Mouse (Mus musculus) T-cell, adult 66 days (primary cell): ENCODE measurements around the gene Ssbp1. TPM values are rescaled to one million over a fixed set of nuclear protein-coding genes. Genes with fewer than 3 reads are reported as not detected.

ENCODE experiments used
- total RNA-seq, 2 experiments: library from RNA; stranded (reverse); gene quantifications; 3 replicates in 1 of 2; 4 replicates in 1 of 2; pipeline ENCODE4 v1.2.4; 2023

Ssbp1 gene
- 10 to 100 TPM; 63.7 to 65.6 TPM for total RNA-seq

DNA sequence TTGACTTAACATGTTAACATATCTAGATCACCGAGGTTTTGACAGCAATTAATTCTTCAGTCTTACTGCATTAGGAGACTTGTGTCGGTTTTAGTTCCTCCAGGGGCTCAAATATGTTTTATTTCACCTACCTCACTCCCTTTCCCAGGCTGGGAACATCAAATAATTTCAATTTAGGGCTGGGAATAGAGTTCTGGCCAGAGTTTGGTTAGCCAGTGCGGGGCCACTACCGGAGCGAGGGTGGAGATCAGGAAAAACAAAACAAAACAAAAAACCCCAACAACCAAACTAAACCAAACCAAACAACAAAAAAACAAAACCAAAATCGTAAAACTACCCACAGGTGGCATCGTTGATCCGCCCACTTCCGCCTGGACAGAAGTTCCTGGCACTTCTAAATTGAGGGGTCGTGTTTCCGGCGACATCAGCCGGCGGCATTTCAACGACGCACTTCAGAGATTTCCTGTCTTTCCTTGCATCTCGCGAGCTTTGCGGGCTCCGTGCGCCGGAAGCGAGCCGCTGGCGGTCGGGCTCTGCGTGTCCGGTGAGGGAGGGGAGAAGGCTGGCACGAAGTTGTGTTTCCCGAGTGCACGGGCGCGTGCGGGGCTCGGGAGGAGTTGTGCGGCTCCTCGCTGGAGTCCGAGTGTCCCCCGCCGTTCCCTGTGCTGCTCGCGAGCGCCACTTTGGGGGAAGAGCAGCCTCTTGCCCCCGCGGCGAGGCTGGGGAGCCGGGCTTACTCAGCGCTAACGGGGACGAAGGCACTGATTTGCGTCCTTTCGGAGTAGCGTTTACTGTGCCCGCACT is at the start of gene Ssbp1:
TSS of gene Ssbp1 (plus strand) at position 437 of the 804 bp plus-strand sequence.

DNA sequence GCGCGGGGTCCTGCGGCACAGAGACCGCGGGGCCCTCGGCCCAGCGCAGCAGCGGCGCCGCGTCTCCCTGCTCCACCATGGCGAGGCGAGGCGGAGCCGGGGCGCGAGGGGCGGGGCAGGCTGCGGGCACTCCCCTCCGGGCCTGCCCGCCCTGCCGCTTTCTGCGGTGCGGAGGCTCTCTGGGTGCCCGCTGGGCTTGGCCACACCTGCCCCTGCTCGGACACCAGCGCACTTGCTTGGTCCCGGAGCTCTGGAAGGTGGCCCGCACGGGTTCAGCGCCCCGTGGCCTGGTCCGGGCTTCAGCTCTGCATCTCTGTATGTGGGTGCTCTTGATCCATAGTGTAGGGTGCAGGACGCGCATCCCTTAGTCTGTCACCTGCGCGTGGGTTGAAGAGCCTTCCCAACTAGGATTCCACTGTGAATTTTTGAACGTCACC is 35.1 kb upstream of the Ssbp1 start, which contains the start of gene E330009J07Rik:
TSS of gene E330009J07Rik (minus strand) at position 89 of the 437 bp plus-strand sequence.

DNA sequence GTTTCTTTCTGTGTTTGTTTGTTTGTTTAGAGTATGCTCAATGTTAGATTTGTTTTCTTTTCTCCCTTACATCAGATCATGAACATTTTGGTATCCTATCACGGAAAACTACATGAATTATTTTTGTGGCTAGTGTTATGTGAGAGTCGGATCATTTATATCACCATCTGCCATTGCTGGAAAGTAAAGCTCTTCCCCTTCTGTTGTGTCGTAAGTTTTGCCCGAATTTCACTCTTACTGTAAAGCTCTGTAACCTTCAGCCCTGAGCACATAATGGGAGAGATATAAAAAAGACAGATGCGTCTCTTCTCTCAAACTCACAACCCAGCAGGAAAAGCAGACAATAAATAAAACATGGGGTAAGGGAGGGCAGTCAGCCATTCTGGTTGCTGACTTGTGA is 32.2 kb upstream of the Ssbp1 start, which contains the start of gene Wee2:
TSS of gene Wee2 (plus strand) at position 153 of the 400 bp plus-strand sequence.

DNA sequence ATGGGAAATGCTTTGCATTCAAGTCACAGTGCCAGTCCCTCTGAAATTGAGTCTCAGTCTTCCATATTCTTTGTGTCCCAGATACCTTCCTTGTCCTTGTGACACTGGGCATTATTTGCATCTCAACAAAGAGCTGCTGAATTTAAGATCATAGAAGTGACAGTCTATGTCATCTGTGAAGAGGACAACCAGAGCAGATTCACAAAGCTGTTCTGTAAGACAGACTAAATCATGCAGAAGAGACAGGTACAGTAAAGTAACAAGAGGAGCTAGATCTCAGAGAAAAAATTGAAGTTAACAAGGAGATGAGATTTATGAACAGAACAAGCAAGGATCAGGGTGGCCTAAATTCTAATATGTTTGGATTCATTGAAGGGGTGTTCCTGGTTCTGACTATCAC is 19.8 kb downstream of the Ssbp1 start, which contains the start of gene Tas2r137:
TSS of gene Tas2r137 (plus strand) at position 301 of the 400 bp plus-strand sequence.

DNA sequence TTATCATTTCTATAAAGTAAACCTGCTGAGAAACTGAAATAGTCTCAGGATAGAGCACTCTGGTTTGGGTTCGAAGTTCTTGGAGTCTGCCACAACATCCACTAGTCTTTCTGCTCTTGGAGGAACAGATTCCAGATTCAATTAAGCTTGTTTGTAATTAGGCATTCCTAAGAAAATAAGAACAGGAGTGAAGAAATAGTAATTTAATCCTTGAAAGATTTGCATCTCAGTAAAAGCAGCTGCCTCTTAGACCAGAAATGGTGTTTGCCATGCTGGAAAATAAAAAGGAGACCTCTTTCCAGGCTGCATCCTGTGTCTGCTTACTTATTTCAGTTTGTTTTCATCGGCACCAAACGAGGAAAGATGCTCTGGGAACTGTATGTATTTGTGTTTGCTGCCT is 22.1 kb downstream of the Ssbp1 start, which contains the start of gene Tas2r108:
TSS of gene Tas2r108 (plus strand) at position 301 of the 400 bp plus-strand sequence.

DNA sequence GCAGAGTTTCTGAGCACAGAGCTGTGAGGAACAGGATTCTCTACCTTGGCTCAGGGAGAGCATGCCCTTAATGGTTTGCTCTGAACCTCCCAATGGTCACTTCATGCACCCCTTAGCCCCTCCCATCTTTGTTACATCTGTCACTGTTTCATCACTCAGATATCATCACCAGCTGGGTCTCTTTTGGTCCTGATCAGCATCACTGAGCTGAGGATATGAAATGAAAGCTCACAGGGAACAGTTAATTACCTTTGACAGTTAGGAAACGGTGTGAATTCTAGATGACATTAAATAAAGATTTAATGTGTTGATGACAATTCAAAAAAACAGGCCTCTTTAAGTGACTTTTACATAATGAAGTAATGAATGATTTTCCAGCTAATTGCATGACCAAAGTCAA is 48.3 kb downstream of the Ssbp1 start, which contains the start of gene Prss37:
TSS of gene Prss37 (minus strand) at position 101 of the 400 bp plus-strand sequence.

Other genes with a start within 250 kb of the Ssbp1 start
- 10 to 100 TPM; 50.2 to 50.8 TPM for gene Agk, start 146.2 kb upstream of the Ssbp1 start, total RNA-seq
- gene E330009J07Rik, start 35.2 kb upstream of the Ssbp1 start, total RNA-seq: 10 to 100 TPM; 20.5 to 21.9 TPM
- not detected for gene Wee2, start 32.3 kb upstream of the Ssbp1 start, total RNA-seq
- under 1 TPM in 1 of 2 experiments, not detected in 1; 0.53 TPM for gene Tas2r137, start 19.9 kb downstream of the Ssbp1 start, total RNA-seq
- gene Tas2r108, start 22.2 kb downstream of the Ssbp1 start, total RNA-seq: not detected
- not detected for gene Prss37, start 48.2 kb downstream of the Ssbp1 start, total RNA-seq
- not detected for gene Olfr461, start 83.7 kb downstream of the Ssbp1 start, total RNA-seq
- gene Olfr460, start 98.1 kb downstream of the Ssbp1 start, total RNA-seq: not detected
- gene Clec5a, start 114.5 kb downstream of the Ssbp1 start, total RNA-seq: not detected
- not detected for gene Tas2r138, start 142.0 kb downstream of the Ssbp1 start, total RNA-seq
- not detected for gene Mgam, start 157.5 kb downstream of the Ssbp1 start, total RNA-seq